Mouse (Mus musculus) MEL (cell line): Measurements from ENCODE around the gene Slco1a6. TPM values are rescaled to one million over a fixed set of nuclear protein-coding genes. Genes with fewer than 3 reads are reported as not detected.
"Not testable (repeated sequence)": the region's sequence is repeated elsewhere in the genome, so short reads cannot be mapped to it uniquely, and the experiment has no call there.

Source experiments
- DNase-seq: peaks from one replicate; pipeline ENCODE4 v3.0.0; 2011; ENCODE audit warnings: low read depth, low spot score
- H3K27ac ChIP-seq: 2 replicates; pipeline ENCODE4 v1.5.1; 2012; ENCODE audit warnings: low read depth, mild to moderate bottlenecking, control low read depth, low read length, moderate library complexity; ENCODE audit not compliant: control insufficient read depth
- H3K27me3 ChIP-seq, 2 experiments: fragments of 150-350 bp in 1 of 2; sonication (generic) in 1 of 2; 2 replicates each; pipeline ENCODE4 v1.6.1; 2012; ENCODE audit warnings: low read length in 2 of 2, mild to moderate bottlenecking in 2 of 2, improper control_type of control experiment in 1 of 2, moderate library complexity in 1 of 2; ENCODE audit not compliant: insufficient read depth in 2 of 2, control insufficient read depth in 1 of 2
- H3K36me3 ChIP-seq, 2 experiments: 2 replicates each; pipeline ENCODE4 v1.6.1; 2012 to 2014; ENCODE audit warnings: low read length in 2 of 2, improper control_type of control experiment in 1 of 2, inconsistent platforms in 1 of 2, mild to moderate bottlenecking in 1 of 2; ENCODE audit not compliant: insufficient read depth in 2 of 2, control insufficient read depth in 1 of 2
- H3K4me1 ChIP-seq, 2 experiments: fragments of 150-350 bp in 1 of 2; sonication (generic) in 1 of 2; 2 replicates each; pipeline ENCODE4 v1.6.1; 2012; ENCODE audit warnings: low read length in 2 of 2, improper control_type of control experiment in 1 of 2, mild to moderate bottlenecking in 1 of 2; ENCODE audit not compliant: insufficient read depth in 2 of 2, control insufficient read depth in 1 of 2
- H3K4me3 ChIP-seq, 2 experiments: fragments of 150-350 bp in 1 of 2; sonication (generic) in 1 of 2; 2 replicates each; pipeline ENCODE4 v1.5.1; 2012; ENCODE audit warnings: low read depth in 2 of 2, low read length in 2 of 2, mild to moderate bottlenecking in 2 of 2, moderate library complexity in 2 of 2, control low read depth in 1 of 2, improper control_type of control experiment in 1 of 2; ENCODE audit not compliant: control insufficient read depth in 1 of 2, insufficient read depth in 1 of 2
- H3K79me2 ChIP-seq: 2 replicates; pipeline ENCODE4 v1.6.1; 2012; ENCODE audit warnings: mild to moderate bottlenecking, low read length, moderate library complexity; ENCODE audit not compliant: control insufficient read depth, poor library complexity, insufficient read depth
- H3K9ac ChIP-seq: 2 replicates; pipeline ENCODE4 v1.6.1; 2012; ENCODE audit warnings: low read depth, mild to moderate bottlenecking, control low read depth, low read length, moderate library complexity; ENCODE audit not compliant: control insufficient read depth, poor library complexity, severe bottlenecking
- H3K9me3 ChIP-seq: fragments of 150-350 bp; sonication (generic); replicated peaks from 2 replicates; pipeline ENCODE4 v1.6.1; 2012; ENCODE audit warnings: mild to moderate bottlenecking, low read length, improper control_type of control experiment, moderate library complexity; ENCODE audit not compliant: insufficient read depth
- BHLHE40 ChIP-seq: IDR thresholded peaks from 2 replicates; pipeline ENCODE4 v1.6.1; 2012; ENCODE audit warnings: low read depth, mild to moderate bottlenecking, inconsistent platforms, low read length, improper control_type of control experiment, borderline replicate concordance
- HCFC1 ChIP-seq: IDR thresholded peaks from 2 replicates; pipeline ENCODE4 v1.6.1; 2012; ENCODE audit warnings: low read depth, mild to moderate bottlenecking, inconsistent platforms, low read length, improper control_type of control experiment, moderate library complexity
- MAZ ChIP-seq: IDR thresholded peaks from 2 replicates; pipeline ENCODE4 v1.6.1; 2012; ENCODE audit warnings: low read depth, mild to moderate bottlenecking, inconsistent platforms, low read length, improper control_type of control experiment
- NELFE ChIP-seq: IDR thresholded peaks from 2 replicates; pipeline ENCODE4 v1.6.1; 2011; ENCODE audit warnings: low read depth, low read length, improper control_type of control experiment
- POLR2A ChIP-seq, 2 experiments: IDR thresholded peaks; 2 replicates each; pipeline ENCODE4 v1.6.1; 2011 to 2012; ENCODE audit warnings: low read length in 2 of 2, mild to moderate bottlenecking in 2 of 2, control low read depth in 1 of 2, improper control_type of control experiment in 1 of 2, low read depth in 1 of 2, moderate library complexity in 1 of 2; ENCODE audit not compliant: control insufficient read depth in 1 of 2, insufficient read depth in 1 of 2, poor library complexity in 1 of 2
- SMC3 ChIP-seq: IDR thresholded peaks from 2 replicates; pipeline ENCODE4 v1.6.1; 2011; ENCODE audit warnings: low read depth, low read length, improper control_type of control experiment
- TBP ChIP-seq: IDR thresholded peaks from 2 replicates; pipeline ENCODE4 v1.8.0; 2011; ENCODE audit warnings: low read depth, low read length, improper control_type of control experiment
- USF2 ChIP-seq, 2 experiments: IDR thresholded peaks; 2 replicates each; pipeline ENCODE4 v1.6.1; 2011 to 2012; ENCODE audit warnings: improper control_type of control experiment in 2 of 2, low read length in 2 of 2, borderline replicate concordance in 1 of 2, inconsistent platforms in 1 of 2, low read depth in 1 of 2, mild to moderate bottlenecking in 1 of 2; ENCODE audit not compliant: insufficient read depth in 1 of 2
- ZC3H11A ChIP-seq: IDR thresholded peaks from 2 replicates; pipeline ENCODE4 v1.6.1; 2012; ENCODE audit warnings: low read depth, mild to moderate bottlenecking, inconsistent platforms, low read length, improper control_type of control experiment
- ZKSCAN1 ChIP-seq: IDR thresholded peaks from 2 replicates; pipeline ENCODE4 v1.6.1; 2012; ENCODE audit warnings: low read depth, mild to moderate bottlenecking, inconsistent platforms, low read length, improper control_type of control experiment, moderate library complexity
- polyA plus RNA-seq, 2 experiments: library from polyadenylated mRNA; stranded (reverse) in 1 of 2; unstranded in 1 of 2; fragments of >175 nt in 1 of 2; fragments of >200 nt in 1 of 2; gene quantifications; 2 replicates each; pipeline versions ENCODE4 v1.2.1 to v1.2.4; 2012; ENCODE audit warnings: low replicate concordance in 2 of 2, low read depth in 1 of 2; ENCODE audit not compliant: insufficient read length in 2 of 2, insufficient read depth in 1 of 2, missing spikeins in 1 of 2
- total RNA-seq: library from RNA; depleted of rRNA; stranded (reverse); fragments of 300-350 nt; gene quantifications from 2 replicates; pipeline ENCODE4 v1.2.3, GENCODE M21; 2012

Slco1a6 gene
- total and polyA plus RNA-seq, 3 experiments: 1.4 TPM; not detected in 2

GRCm38 (mm10) chr6:142091126-142091525 is 117.2 kb downstream of the Slco1a6 start:
- Histone ChIP-seq H3K9ac (no peak overlapping the region), H3K79me2 (no peaks in the 10 kb centered on the region)

GRCm38 (mm10) chr6:142058281-142058680 is 150.0 kb downstream of the Slco1a6 start:
- not testable (repeated sequence) for H3K27ac ChIP-seq, H3K4me3 ChIP-seq, H3K9me3 ChIP-seq, H3K36me3 ChIP-seq, H3K27me3 ChIP-seq, H3K9ac ChIP-seq, H3K79me2 ChIP-seq, DNase-seq, H3K4me1 ChIP-seq

More at GRCm38 (mm10) chr6:142091126-142091525, 117.2 kb downstream of the Slco1a6 start:
- DNase-seq: no peak
- no peak overlapping the region for H3K4me3 ChIP-seq
- no peaks in the 10 kb centered on the region for H3K36me3 ChIP-seq
- H3K4me1 ChIP-seq: no peaks in the 10 kb centered on the region
- no peaks in the 10 kb centered on the region for H3K9me3 ChIP-seq
- TF ChIP-seq USF2 (IDR thresholded peaks at IDR 0.05; ENCODE audit: borderline replicate concordance in 1 of 2, insufficient read depth in 1 of 2, low read depth in 1 of 2, low read length in 2 of 2) (no peak), SMC3 (no peak), ZC3H11A (no peak), ZKSCAN1 (no peak), POLR2A (IDR thresholded peaks at IDR 0.05; ENCODE audit: control insufficient read depth in 1 of 2, insufficient read depth in 1 of 2, low read depth in 1 of 2, low read length in 2 of 2, poor library complexity in 1 of 2) (no peak)
- TF ChIP-seq, all 39 proteins: peak for 0
- no peak overlapping the region for H3K27ac ChIP-seq
- no peaks in the 10 kb centered on the region for H3K27me3 ChIP-seq

- H3K36me3 ChIP-seq: no peaks in the 10 kb centered on the region
- H3K4me3 ChIP-seq: no peak overlapping the region
- TF ChIP-seq POLR2A (IDR thresholded peaks at IDR 0.05; ENCODE audit: control insufficient read depth in 1 of 2, insufficient read depth in 1 of 2, low read depth in 1 of 2, low read length in 2 of 2, poor library complexity in 1 of 2) (no peak), HCFC1 (no peak), NELFE (no peak), MAZ (no peak), BHLHE40 (no peak), TBP (no peak)
- TF ChIP-seq, all 39 proteins: peak for 0
Observed at GRCm38 (mm10) chr6:142047689-142048088, 160.6 kb downstream of the Slco1a6 start.

More at GRCm38 (mm10) chr6:142047689-142048088, 160.6 kb downstream of the Slco1a6 start:
- Histone ChIP-seq H3K79me2 (no peaks in the 10 kb centered on the region), H3K4me1 (no peaks in the 10 kb centered on the region), H3K27me3 (no peaks in the 10 kb centered on the region), H3K27ac (no peak overlapping the region), H3K9me3 (no peaks in the 10 kb centered on the region), H3K9ac (no peak overlapping the region)
- no peak for DNase-seq
